Mouse (Mus musculus): Measurements from ENCODE around the gene Ccdc47. TPM values are rescaled to one million over a fixed set of nuclear protein-coding genes. Genes with fewer than 3 reads are reported as not detected.
"Not testable (repeated sequence)": the region's sequence is repeated elsewhere in the genome, so short reads cannot be mapped to it uniquely, and the experiment has no call there.

Gene Ccdc47
- polyA plus RNA-seq, 1 experiment, result not detected

- WGBS, result 17% methylated on average over 2 of the region's 2 CpGs
- Histone ChIP-seq H3K4me1 (ENCODE audit: control insufficient read depth, insufficient read depth, low read length) (peaks cover 12% of the 10 kb centered on the region), H3K27ac (ENCODE audit: insufficient read depth, low read depth, low read length) (no peak overlapping the region), H3K4me3 (ENCODE audit: insufficient read depth, low read depth, low read length) (peak overlapping the region; percentile 62)
- TF ChIP-seq POLR2A (IDR thresholded peaks at IDR 0.05; ENCODE audit: insufficient read depth, low read depth, low read length) (no peak), CTCF (IDR thresholded peaks at IDR 0.05; ENCODE audit: insufficient read depth, low read depth, low read length) (no peak)
Measured at GRCm38 (mm10) chr11:106254767-106255166, 38.6 kb upstream of the Ccdc47 start.

DNA sequence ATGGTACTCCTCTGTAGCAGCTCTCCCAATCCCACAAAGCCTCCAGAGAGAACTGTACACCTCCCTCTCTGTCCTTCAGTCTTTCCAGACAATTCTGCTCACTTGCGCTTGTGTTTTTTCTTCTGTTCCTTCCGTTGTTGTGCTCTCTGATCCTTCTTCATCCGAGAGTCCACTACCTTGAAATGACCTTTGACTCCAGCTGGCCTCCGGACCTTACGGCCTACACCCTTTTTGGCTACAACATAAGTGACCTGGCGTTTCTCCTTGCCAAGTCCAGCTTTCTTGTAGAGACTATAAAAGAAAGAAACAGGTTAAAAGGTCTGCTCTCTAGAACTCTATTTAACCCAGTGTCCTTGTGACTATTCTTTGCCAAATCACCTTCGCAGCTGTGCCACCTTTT lies 33.2 kb upstream of the Ccdc47 start:
- TF ChIP-seq CTCF (IDR thresholded peaks at IDR 0.05; ENCODE audit: insufficient read depth, low read depth, low read length), result no peak
- no peak for TF ChIP-seq POLR2A (IDR thresholded peaks at IDR 0.05; ENCODE audit: insufficient read depth, low read depth, low read length)
- WGBS, result 90% methylated on average over 7 of the region's 7 CpGs
- no peak overlapping the region for H3K27ac ChIP-seq (ENCODE audit: insufficient read depth, low read depth, low read length)
- H3K4me1 ChIP-seq (ENCODE audit: control insufficient read depth, insufficient read depth, low read length), result no peaks in the 10 kb centered on the region
- H3K4me3 ChIP-seq (ENCODE audit: insufficient read depth, low read depth, low read length), result no peak overlapping the region

DNA sequence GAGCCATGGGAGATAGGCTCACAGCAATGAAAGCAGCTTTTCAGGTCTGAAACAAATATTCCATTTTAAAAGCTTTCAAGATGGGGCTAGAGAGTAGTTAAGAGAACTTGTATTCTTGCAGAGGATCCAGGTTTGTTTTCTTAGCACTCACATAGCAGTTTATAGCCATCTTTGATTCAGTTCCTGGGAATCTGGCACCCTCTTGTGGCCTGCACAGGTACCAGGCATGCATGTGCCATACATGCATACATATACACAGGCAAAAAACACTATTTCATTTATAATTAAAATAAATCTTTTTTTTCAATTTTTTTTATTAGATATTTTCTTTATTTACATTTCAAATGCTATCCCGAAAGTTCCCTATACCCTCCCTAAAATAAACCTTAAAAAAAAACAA lies 30.7 kb upstream of the Ccdc47 start:
- WGBS, result 96% methylated on average over 1 of the region's 1 CpGs

DNA sequence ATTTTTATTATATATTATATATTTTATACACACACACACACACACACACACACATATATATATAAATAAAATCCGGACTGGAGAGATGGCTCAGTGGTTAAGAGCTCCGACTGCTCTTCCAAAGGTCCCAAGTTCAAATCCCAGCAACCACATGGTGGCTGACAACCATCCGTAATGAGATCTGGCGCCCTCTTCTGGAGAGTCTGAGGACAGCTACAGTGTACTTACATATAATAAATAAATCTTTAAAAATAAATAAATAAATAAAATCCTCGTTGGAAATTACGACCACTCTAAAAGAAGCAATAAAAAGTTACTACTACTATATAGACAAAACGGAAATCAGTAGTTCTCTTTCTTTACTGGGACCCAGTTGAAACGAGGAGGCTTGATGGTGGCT lies 17.8 kb upstream of the Ccdc47 start:
- WGBS, result 83% methylated on average over 8 of the region's 8 CpGs
- H3K27ac ChIP-seq (ENCODE audit: insufficient read depth, low read depth, low read length); H3K4me1 ChIP-seq (ENCODE audit: control insufficient read depth, insufficient read depth, low read length); H3K4me3 ChIP-seq (ENCODE audit: insufficient read depth, low read depth, low read length): not testable (repeated sequence)

More for the DNA sequence above, 30.7 kb upstream of the Ccdc47 start:
- H3K4me1 ChIP-seq (ENCODE audit: control insufficient read depth, insufficient read depth, low read length), result no peaks in the 10 kb centered on the region
- no peak for TF ChIP-seq CTCF (IDR thresholded peaks at IDR 0.05; ENCODE audit: insufficient read depth, low read depth, low read length)
- no peak for TF ChIP-seq POLR2A (IDR thresholded peaks at IDR 0.05; ENCODE audit: insufficient read depth, low read depth, low read length)
- no peak overlapping the region for H3K27ac ChIP-seq (ENCODE audit: insufficient read depth, low read depth, low read length)
- no peak overlapping the region for H3K4me3 ChIP-seq (ENCODE audit: insufficient read depth, low read depth, low read length)

DNA sequence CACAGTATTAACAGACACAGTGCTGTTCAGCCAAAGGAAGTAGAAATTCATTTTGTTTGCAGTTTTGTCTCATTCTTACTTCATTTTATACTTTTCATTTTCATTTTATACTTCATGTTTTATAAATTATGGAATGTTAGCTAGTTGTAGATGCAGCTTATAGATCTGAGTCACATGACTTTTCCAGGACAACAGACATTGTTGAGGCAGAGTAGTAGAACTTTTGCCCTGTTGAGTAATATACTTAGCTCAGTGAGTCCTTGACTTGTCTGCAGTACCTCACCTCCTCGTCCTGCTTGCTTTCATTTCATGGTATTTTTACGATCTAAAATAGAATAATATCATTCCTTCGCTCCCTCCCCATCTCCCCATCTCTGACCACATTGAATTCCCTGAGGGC lies 4.5 kb upstream of the Ccdc47 start:
- peaks cover 2% of the 10 kb centered on the region; the same call in 1 of the 2 replicates for H3K4me1 ChIP-seq (ENCODE audit: control insufficient read depth, insufficient read depth, low read length)
- WGBS, result 83% methylated on average over 3 of the region's 3 CpGs
- no peak overlapping the region for H3K4me3 ChIP-seq (ENCODE audit: insufficient read depth, low read depth, low read length)
- no peak overlapping the region for H3K27ac ChIP-seq (ENCODE audit: insufficient read depth, low read depth, low read length)
- no peak for TF ChIP-seq CTCF (IDR thresholded peaks at IDR 0.05; ENCODE audit: insufficient read depth, low read depth, low read length)
- TF ChIP-seq POLR2A (IDR thresholded peaks at IDR 0.05; ENCODE audit: insufficient read depth, low read depth, low read length), result no peak

GRCm38 (mm10) chr11:106216730-106217490 lies 766 bp upstream of the Ccdc47 start, which contains the start of gene Ddx42:
Ddx42 (plus strand) TSS chr11:106216926.
- Histone ChIP-seq H3K27ac (ENCODE audit: insufficient read depth, low read depth, low read length) (peak within 1 kb of the TSS; percentile 92), H3K4me3 (ENCODE audit: insufficient read depth, low read depth, low read length) (peak within 1 kb of the TSS; percentile 76), H3K4me1 (ENCODE audit: control insufficient read depth, insufficient read depth, low read length) (peaks cover 7% of the 10 kb centered on the region)
- TF ChIP-seq POLR2A (IDR thresholded peaks at IDR 0.05; ENCODE audit: insufficient read depth, low read depth, low read length) (peak; percentile 49), CTCF (IDR thresholded peaks at IDR 0.05; ENCODE audit: insufficient read depth, low read depth, low read length) (no peak)
- under 1% methylated on average over 70 of the region's 70 CpGs for WGBS

GRCm38 (mm10) chr11:106215450-106215859 lies 689 bp downstream of the Ccdc47 start:
- Histone ChIP-seq H3K27ac (ENCODE audit: insufficient read depth, low read depth, low read length) (0 out of 2 replicates have a peak overlapping the region, but pooled peaks have one; percentile 75), H3K4me1 (ENCODE audit: control insufficient read depth, insufficient read depth, low read length) (peaks cover 7% of the 10 kb centered on the region), H3K4me3 (ENCODE audit: insufficient read depth, low read depth, low read length) (no peak overlapping the region)
- 15% methylated on average over 7 of the region's 7 CpGs for WGBS
- TF ChIP-seq CTCF (IDR thresholded peaks at IDR 0.05; ENCODE audit: insufficient read depth, low read depth, low read length) (no peak), POLR2A (IDR thresholded peaks at IDR 0.05; ENCODE audit: insufficient read depth, low read depth, low read length) (no peak)

DNA sequence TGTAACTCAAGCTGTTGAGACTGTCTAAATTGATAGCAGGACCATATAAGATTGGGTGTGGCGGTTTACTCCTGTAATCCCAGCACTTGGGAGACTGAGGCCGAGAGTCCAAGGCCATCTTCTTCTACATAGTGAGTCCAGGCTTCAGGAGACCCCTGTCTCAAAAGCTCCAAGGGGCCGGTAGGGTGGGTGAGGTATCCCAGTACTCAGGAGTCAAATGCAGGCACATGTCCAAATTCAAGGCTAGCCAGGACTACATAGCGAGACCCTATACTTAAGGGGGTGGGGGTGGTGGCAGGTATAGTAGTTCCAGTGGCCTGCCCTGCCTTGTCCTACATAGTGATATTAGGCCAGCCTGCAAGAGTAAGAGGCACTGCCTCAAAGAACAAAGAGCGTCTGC lies 1.3 kb downstream of the Ccdc47 start:
- Histone ChIP-seq H3K4me3 (ENCODE audit: insufficient read depth, low read depth, low read length) (no peak overlapping the region), H3K27ac (ENCODE audit: insufficient read depth, low read depth, low read length) (no peak overlapping the region), H3K4me1 (ENCODE audit: control insufficient read depth, insufficient read depth, low read length) (peaks cover 7% of the 10 kb centered on the region)
- 88% methylated on average over 5 of the region's 5 CpGs for WGBS
- TF ChIP-seq POLR2A (IDR thresholded peaks at IDR 0.05; ENCODE audit: insufficient read depth, low read depth, low read length) (no peak), CTCF (IDR thresholded peaks at IDR 0.05; ENCODE audit: insufficient read depth, low read depth, low read length) (no peak)

DNA sequence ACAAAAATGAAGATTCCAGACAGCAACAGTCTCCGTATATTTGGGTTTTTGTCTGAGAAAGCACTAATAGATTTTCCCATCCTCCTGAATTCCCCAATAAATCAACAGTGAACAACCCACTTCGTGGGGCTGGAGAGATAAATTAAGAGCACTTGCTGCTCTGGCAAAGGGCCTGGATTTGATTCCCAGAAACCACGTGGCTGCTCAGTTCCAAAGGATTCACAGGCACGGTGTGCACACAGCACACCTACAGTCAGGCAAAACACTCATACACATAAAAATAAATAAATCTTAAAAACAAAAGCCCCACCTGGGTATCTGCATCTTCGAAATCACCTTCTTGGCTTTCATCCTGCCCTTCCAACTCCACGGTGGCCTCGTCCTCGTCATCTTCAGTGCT lies 3.4 kb downstream of the Ccdc47 start:
- no peak overlapping the region for H3K4me3 ChIP-seq (ENCODE audit: insufficient read depth, low read depth, low read length)

More for the DNA sequence above, 3.4 kb downstream of the Ccdc47 start:
- Histone ChIP-seq H3K4me1 (ENCODE audit: control insufficient read depth, insufficient read depth, low read length) (peaks cover 6% of the 10 kb centered on the region), H3K27ac (ENCODE audit: insufficient read depth, low read depth, low read length) (no peak overlapping the region)
- WGBS, result 73% methylated on average over 8 of the region's 8 CpGs
- TF ChIP-seq POLR2A (IDR thresholded peaks at IDR 0.05; ENCODE audit: insufficient read depth, low read depth, low read length), result no peak
- TF ChIP-seq CTCF (IDR thresholded peaks at IDR 0.05; ENCODE audit: insufficient read depth, low read depth, low read length), result no peak

All from olfactory bulb, adult 2 months (tissue).